Mouse (Mus musculus): ENCODE results near the gene Tub. TPM values are rescaled to one million over a fixed set of nuclear protein-coding genes. Genes with fewer than 3 reads are reported as not detected.

Tub gene
- polyA plus RNA-seq (2014; fragmentation: Nextera tagmentation; extraction: Ambion mirVana), result 5.6 and 6.8 TPM in 2 replicates

GRCm38 (mm10) chr7:108950312-108950761 lies at the start of gene Tub:
TSS of gene Tub (plus strand) at chr7:108950338.
- peak; percentile 65 for ATAC-seq (ENCODE audit: low read depth)
- Histone ChIP-seq H3K4me1 (ENCODE audit: control insufficient read depth, insufficient read depth, low read length) (peaks cover 9% of the 10 kb centered on the region; the same call in 1 of the 2 replicates), H3K4me3 (ENCODE audit: low read depth, low read length) (peak within 1 kb of the TSS; percentile 54), H3K9ac (ENCODE audit: low read depth, low read length) (peak within 1 kb of the TSS; percentile 58), H3K9me3 (ENCODE audit: control insufficient read depth, low read length) (no peaks in the 10 kb centered on the region), H3K36me3 (ENCODE audit: control insufficient read depth, insufficient read depth, low read length) (peaks cover 7% of the 10 kb centered on the region), H3K4me2 (ENCODE audit: low read depth, low read length) (peak within 1 kb of the TSS; percentile 95), H3K27ac (replicated peaks; ENCODE audit: low read depth, low read length) (no peak within 1 kb of the TSS), H3K27me3 (replicated peaks; ENCODE audit: control insufficient read depth, insufficient read depth, low read length) (peaks cover 43% of the 10 kb centered on the region)
- peak; percentile 80 for DNase-seq (ENCODE audit: low spot score)
- under 1% methylated on average over 11 of the region's 44 CpGs for WGBS

- no peak overlapping the region for H3K4me3 ChIP-seq (ENCODE audit: low read depth, low read length)
- no peaks in the 10 kb centered on the region for H3K27me3 ChIP-seq (replicated peaks; ENCODE audit: control insufficient read depth, insufficient read depth, low read length)
- no peak overlapping the region for H3K9ac ChIP-seq (ENCODE audit: low read depth, low read length)
- no peak overlapping the region for H3K4me2 ChIP-seq (ENCODE audit: low read depth, low read length)
- H3K27ac ChIP-seq (replicated peaks; ENCODE audit: low read depth, low read length), result no peak overlapping the region
- no peak for DNase-seq (ENCODE audit: low spot score)
- H3K36me3 ChIP-seq (ENCODE audit: control insufficient read depth, insufficient read depth, low read length), result no peaks in the 10 kb centered on the region
- H3K4me1 ChIP-seq (ENCODE audit: control insufficient read depth, insufficient read depth, low read length), result no peaks in the 10 kb centered on the region
- ATAC-seq (ENCODE audit: low read depth), result no peak
- H3K9me3 ChIP-seq (ENCODE audit: control insufficient read depth, low read length), result no peaks in the 10 kb centered on the region
- 76% methylated on average over 2 of the region's 2 CpGs for WGBS
These were observed 46.2 kb upstream of the Tub start for GRCm38 (mm10) chr7:108903969-108904368.

GRCm38 (mm10) chr7:108927043-108927442 lies 23.1 kb upstream of the Tub start:
- H3K9ac ChIP-seq (ENCODE audit: low read depth, low read length), result no peak overlapping the region
- no peaks in the 10 kb centered on the region for H3K4me1 ChIP-seq (ENCODE audit: control insufficient read depth, insufficient read depth, low read length)
- no peak overlapping the region for H3K4me3 ChIP-seq (ENCODE audit: low read depth, low read length)
- no peak overlapping the region for H3K4me2 ChIP-seq (ENCODE audit: low read depth, low read length)
- ATAC-seq (ENCODE audit: low read depth) (no peak), DNase-seq (ENCODE audit: low spot score) (no peak)
- no peak overlapping the region for H3K27ac ChIP-seq (replicated peaks; ENCODE audit: low read depth, low read length)
- H3K36me3 ChIP-seq (ENCODE audit: control insufficient read depth, insufficient read depth, low read length), result no peaks in the 10 kb centered on the region
- 66% methylated on average over 4 of the region's 4 CpGs for WGBS
- no peaks in the 10 kb centered on the region for H3K9me3 ChIP-seq (ENCODE audit: control insufficient read depth, low read length)
- no peaks in the 10 kb centered on the region for H3K27me3 ChIP-seq (replicated peaks; ENCODE audit: control insufficient read depth, insufficient read depth, low read length)

GRCm38 (mm10) chr7:108928280-108929188 lies 21.6 kb upstream of the Tub start:
- WGBS, result 73% methylated on average over 11 of the region's 11 CpGs
- no peak overlapping the region for H3K4me2 ChIP-seq (ENCODE audit: low read depth, low read length)
- H3K4me1 ChIP-seq (ENCODE audit: control insufficient read depth, insufficient read depth, low read length), result no peaks in the 10 kb centered on the region
- H3K9me3 ChIP-seq (ENCODE audit: control insufficient read depth, low read length), result no peaks in the 10 kb centered on the region
- no peaks in the 10 kb centered on the region for H3K27me3 ChIP-seq (replicated peaks; ENCODE audit: control insufficient read depth, insufficient read depth, low read length)
- no peak for DNase-seq (ENCODE audit: low spot score)
- H3K27ac ChIP-seq (replicated peaks; ENCODE audit: low read depth, low read length), result no peak overlapping the region
- H3K4me3 ChIP-seq (ENCODE audit: low read depth, low read length), result no peak overlapping the region
- H3K9ac ChIP-seq (ENCODE audit: low read depth, low read length), result no peak overlapping the region
- no peak for ATAC-seq (ENCODE audit: low read depth)
- no peaks in the 10 kb centered on the region for H3K36me3 ChIP-seq (ENCODE audit: control insufficient read depth, insufficient read depth, low read length)

- no peak within 1 kb of the TSS for H3K4me2 ChIP-seq (ENCODE audit: low read depth, low read length)
- DNase-seq (ENCODE audit: low spot score) (no peak), ATAC-seq (ENCODE audit: low read depth) (no peak)
- no peak within 1 kb of the TSS for H3K27ac ChIP-seq (replicated peaks; ENCODE audit: low read depth, low read length)
- H3K36me3 ChIP-seq (ENCODE audit: control insufficient read depth, insufficient read depth, low read length), result no peaks in the 10 kb centered on the region
- WGBS, result 71% methylated on average over 6 of the region's 6 CpGs
- no peaks in the 10 kb centered on the region for H3K4me1 ChIP-seq (ENCODE audit: control insufficient read depth, insufficient read depth, low read length)
- no peak within 1 kb of the TSS for H3K4me3 ChIP-seq (ENCODE audit: low read depth, low read length)
- H3K9me3 ChIP-seq (ENCODE audit: control insufficient read depth, low read length), result no peaks in the 10 kb centered on the region
- no peaks in the 10 kb centered on the region for H3K27me3 ChIP-seq (replicated peaks; ENCODE audit: control insufficient read depth, insufficient read depth, low read length)
- no peak within 1 kb of the TSS for H3K9ac ChIP-seq (ENCODE audit: low read depth, low read length)
These were observed 20.3 kb upstream of the Tub start, which contains the start of gene Nlrp10 for GRCm38 (mm10) chr7:108929726-108930393. TSS of gene Nlrp10 (minus strand) at chr7:108930178.

GRCm38 (mm10) chr7:108933794-108934731 lies 16.1 kb upstream of the Tub start, which contains the start of gene Eif3f:
TSS of gene Eif3f (plus strand) at chr7:108934417.
- peak; percentile 98 for DNase-seq (ENCODE audit: low spot score)
- peak within 1 kb of the TSS; percentile 91 for H3K9ac ChIP-seq (ENCODE audit: low read depth, low read length)

GRCm38 (mm10) chr7:108934836-108935235 lies 15.3 kb upstream of the Tub start:
- Histone ChIP-seq H3K4me2 (ENCODE audit: low read depth, low read length) (peak overlapping the region; percentile 91), H3K4me1 (ENCODE audit: control insufficient read depth, insufficient read depth, low read length) (peaks cover 11% of the 10 kb centered on the region), H3K9me3 (ENCODE audit: control insufficient read depth, low read length) (no peaks in the 10 kb centered on the region), H3K4me3 (ENCODE audit: low read depth, low read length) (peak overlapping the region; percentile 82), H3K9ac (ENCODE audit: low read depth, low read length) (peak overlapping the region; percentile 91), H3K27me3 (replicated peaks; ENCODE audit: control insufficient read depth, insufficient read depth, low read length) (no peaks in the 10 kb centered on the region), H3K36me3 (ENCODE audit: control insufficient read depth, insufficient read depth, low read length) (peaks cover 26% of the 10 kb centered on the region), H3K27ac (replicated peaks; ENCODE audit: low read depth, low read length) (peak overlapping the region; percentile 75; the same call in 1 of the 2 replicates)
- no peak for ATAC-seq (ENCODE audit: low read depth)
- DNase-seq (ENCODE audit: low spot score), result no peak
- WGBS, result 1% methylated on average over 8 of the region's 8 CpGs

More at GRCm38 (mm10) chr7:108933794-108934731, 16.1 kb upstream of the Tub start, which contains the start of gene Eif3f:
- peak within 1 kb of the TSS; percentile 75; the same call in 1 of the 2 replicates for H3K27ac ChIP-seq (replicated peaks; ENCODE audit: low read depth, low read length)
- H3K27me3 ChIP-seq (replicated peaks; ENCODE audit: control insufficient read depth, insufficient read depth, low read length), result no peaks in the 10 kb centered on the region
- peak within 1 kb of the TSS; percentile 82 for H3K4me3 ChIP-seq (ENCODE audit: low read depth, low read length)
- peak; percentile 99 for ATAC-seq (ENCODE audit: low read depth)
- peak within 1 kb of the TSS; percentile 91 for H3K4me2 ChIP-seq (ENCODE audit: low read depth, low read length)
- H3K4me1 ChIP-seq (ENCODE audit: control insufficient read depth, insufficient read depth, low read length), result peaks cover 11% of the 10 kb centered on the region
- H3K36me3 ChIP-seq (ENCODE audit: control insufficient read depth, insufficient read depth, low read length), result peaks cover 18% of the 10 kb centered on the region
- H3K9me3 ChIP-seq (ENCODE audit: control insufficient read depth, low read length), result no peaks in the 10 kb centered on the region
- 2% methylated on average over 40 of the region's 50 CpGs for WGBS

- Histone ChIP-seq H3K9me3 (ENCODE audit: control insufficient read depth, low read length) (no peaks in the 10 kb centered on the region), H3K27me3 (replicated peaks; ENCODE audit: control insufficient read depth, insufficient read depth, low read length) (no peaks in the 10 kb centered on the region), H3K4me1 (ENCODE audit: control insufficient read depth, insufficient read depth, low read length) (peaks cover 11% of the 10 kb centered on the region), H3K27ac (replicated peaks; ENCODE audit: low read depth, low read length) (no peak overlapping the region), H3K9ac (ENCODE audit: low read depth, low read length) (peak overlapping the region; percentile 91), H3K4me2 (ENCODE audit: low read depth, low read length) (peak overlapping the region; percentile 91), H3K4me3 (ENCODE audit: low read depth, low read length) (peak overlapping the region; percentile 82), H3K36me3 (ENCODE audit: control insufficient read depth, insufficient read depth, low read length) (peaks cover 31% of the 10 kb centered on the region)
- no peak for ATAC-seq (ENCODE audit: low read depth)
- 81% methylated on average over 7 of the region's 7 CpGs for WGBS
- no peak for DNase-seq (ENCODE audit: low spot score)
These were observed 14.7 kb upstream of the Tub start for GRCm38 (mm10) chr7:108935411-108935810.

Data from embryonic facial prominence, embryonic 14.5 days (tissue).